Mouse (Mus musculus) cerebellum, adult 2 months (tissue): ENCODE data around the gene Pdgfb.

Experiments used
- CTCF ChIP-seq: fragments of 200-500 bp; IDR thresholded peaks from 2 replicates; pipeline ENCODE4 v1.5.1; 2011; ENCODE audit warnings: low read depth, mild to moderate bottlenecking, control low read depth, low read length, moderate library complexity, borderline replicate concordance; ENCODE audit not compliant: insufficient read depth
- POLR2A ChIP-seq: fragments of 200-500 bp; IDR thresholded peaks from 2 replicates; pipeline ENCODE4 v1.6.1; 2011; ENCODE audit warnings: low read length, control low read depth, borderline replicate concordance; ENCODE audit not compliant: insufficient read depth

DNA sequence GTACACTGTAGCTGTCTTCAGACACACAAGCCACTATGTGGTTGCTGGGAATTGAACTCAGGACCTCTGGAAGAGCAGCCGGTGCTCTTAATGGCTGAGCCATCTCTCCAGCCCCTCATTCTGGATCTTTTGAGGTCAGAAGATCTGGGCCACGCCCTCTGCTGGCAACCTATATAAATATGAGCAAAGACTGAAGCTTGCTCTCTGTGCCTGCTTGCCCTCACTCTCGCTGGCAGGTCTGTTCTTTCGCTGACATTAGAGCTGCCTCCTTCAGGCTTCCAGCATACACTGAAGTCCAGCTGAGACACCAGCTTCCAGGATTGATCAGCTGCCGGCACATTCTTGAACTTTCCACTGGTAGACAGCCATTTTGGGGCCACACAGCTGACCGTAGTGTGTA is 67.1 kb downstream of the Pdgfb start:
- no peak for TF ChIP-seq CTCF
- no peak for TF ChIP-seq POLR2A
